ENCODE assay signal across 24 mouse cellular contexts in the genomic region with DNA sequence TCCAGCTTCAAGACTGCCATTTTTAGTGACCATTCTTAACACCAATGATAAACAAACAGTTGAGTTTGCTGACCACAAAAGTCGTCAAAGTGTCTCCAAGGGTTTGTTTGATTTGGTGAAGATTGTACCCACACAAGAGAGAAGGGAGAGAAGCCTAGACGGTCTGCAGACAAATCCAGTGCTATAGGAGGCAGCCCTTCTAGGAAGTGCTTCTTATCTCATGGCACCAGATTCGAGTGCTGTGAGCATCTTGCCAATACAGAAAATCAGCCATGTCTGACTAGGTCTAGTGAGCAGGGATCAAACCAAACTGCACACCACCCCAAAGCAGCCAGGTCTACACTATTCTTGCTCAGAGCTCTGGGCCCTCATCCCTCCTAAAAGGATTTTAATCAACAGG.
"Had no signal": no experiment of that assay in that cellular context is flagged by ENCODE, and none has a peak within 500 bp of the region (broad histone marks: within the 10 kb centered on the region; RNA-seq: fewer than 3 reads in every experiment).

No protein-coding gene starts in this region.

- H3K4me3 ChIP-seq: heart, adult 2 months; heart, embryonic 13.5 days; heart, embryonic 15.5 days; hindbrain, embryonic 13.5 days; hindbrain, embryonic 15.5 days; kidney, embryonic 15.5 days; limb, embryonic 10.5 days; limb, embryonic 12.5 days had no signal

- H3K4me1 ChIP-seq: heart, embryonic 13.5 days; heart, embryonic 15.5 days; kidney, embryonic 15.5 days had no signal

- H3K4me2 ChIP-seq: heart, embryonic 11.5 days; heart, embryonic 13.5 days; heart, embryonic 15.5 days; hindbrain, embryonic 13.5 days; hindbrain, embryonic 15.5 days; kidney, embryonic 15.5 days; limb, embryonic 12.5 days had no signal

- DNase-seq: gastrocnemius, postnatal 14 days; gastrocnemius, postnatal 36 days; heart, adult 11 months; heart, adult 2 months; heart, postnatal 14 days; heart, postnatal 36 days; kidney, adult 11 months; kidney, adult 2 months; kidney, adult 9 months; kidney, postnatal 14 days; kidney, postnatal 36 days; layer of hippocampus, adult 9-11 months; layer of hippocampus, postnatal 36 days had no signal

- H3K36me3 ChIP-seq: heart, embryonic 13.5 days; heart, embryonic 15.5 days; hindbrain, embryonic 13.5 days; hindbrain, embryonic 15.5 days; kidney, embryonic 15.5 days; limb, embryonic 10.5 days; limb, embryonic 12.5 days had no signal

- H3K9me3 ChIP-seq: heart, embryonic 13.5 days; heart, embryonic 15.5 days; hindbrain, embryonic 13.5 days; hindbrain, embryonic 15.5 days; kidney, embryonic 15.5 days; limb, embryonic 10.5 days; limb, embryonic 12.5 days had no signal

- H3K27me3 ChIP-seq: heart, embryonic 15.5 days; hindbrain, embryonic 13.5 days; hindbrain, embryonic 15.5 days; kidney, embryonic 15.5 days; limb, embryonic 12.5 days had no signal

- H3K27ac ChIP-seq: heart, adult 2 months; heart, embryonic 13.5 days; heart, embryonic 15.5 days; hindbrain, embryonic 13.5 days; hindbrain, embryonic 15.5 days; hindbrain, postnatal 0 days; kidney, embryonic 15.5 days; kidney, postnatal 0 days; limb, embryonic 10.5 days; limb, embryonic 12.5 days had no signal

- H3K9ac ChIP-seq: heart, embryonic 13.5 days; heart, embryonic 15.5 days; hindbrain, embryonic 13.5 days; hindbrain, embryonic 15.5 days; kidney, embryonic 15.5 days; limb, embryonic 12.5 days had no signal

- ATAC-seq: hindbrain, postnatal 0 days; intestine, embryonic 16.5 days had no signal
